Mouse (Mus musculus) thymus, adult 2 months (tissue): ENCODE results near the gene Harbi1. TPM values are rescaled to one million over a fixed set of nuclear protein-coding genes. Genes with fewer than 3 reads are reported as not detected.

Source experiments
- DNase-seq: peaks from one replicate; pipeline ENCODE4 v3.0.0; 2021
- H3K27ac ChIP-seq: fragments of 200-500 bp; 2 replicates; pipeline ENCODE4 v1.5.1; 2012; ENCODE audit warnings: low read length, control low read depth; ENCODE audit not compliant: control insufficient read depth, insufficient read depth
- H3K27me3 ChIP-seq: fragments of 200-500 bp; 2 replicates; pipeline ENCODE4 v1.6.1; 2012; ENCODE audit warnings: mild to moderate bottlenecking, low read length, moderate library complexity, mixed read lengths; ENCODE audit not compliant: control insufficient read depth, insufficient read depth
- H3K36me3 ChIP-seq: fragments of 200-500 bp; 2 replicates; pipeline ENCODE4 v1.6.1; 2012; ENCODE audit warnings: mild to moderate bottlenecking, low read length, moderate library complexity; ENCODE audit not compliant: control insufficient read depth, insufficient read depth
- H3K4me1 ChIP-seq: fragments of 200-500 bp; replicated peaks from 2 replicates; pipeline ENCODE4 v1.6.1; 2012; ENCODE audit warnings: low read length; ENCODE audit not compliant: control insufficient read depth, insufficient read depth
- H3K4me3 ChIP-seq: fragments of 200-500 bp; 2 replicates; pipeline ENCODE4 v1.5.1; 2012; ENCODE audit warnings: mild to moderate bottlenecking, low read length, control low read depth, moderate library complexity; ENCODE audit not compliant: control insufficient read depth, insufficient read depth
- CTCF ChIP-seq: fragments of 200-500 bp; IDR thresholded peaks from 2 replicates; pipeline ENCODE4 v1.5.1; 2012; ENCODE audit warnings: mild to moderate bottlenecking, control low read depth, low read length, moderate library complexity, borderline replicate concordance; ENCODE audit not compliant: control insufficient read depth, poor library complexity, insufficient read depth; ENCODE audit errors: extremely low read depth
- POLR2A ChIP-seq: fragments of 200-500 bp; IDR thresholded peaks from 2 replicates; pipeline ENCODE4 v1.6.1; 2012; ENCODE audit warnings: mild to moderate bottlenecking, low read length, control low read depth, moderate library complexity; ENCODE audit not compliant: control insufficient read depth, poor library complexity, insufficient read depth; ENCODE audit errors: extremely low read depth
- WGBS: fragments of 180-500 bp; shearing (Covaris S2); methylation state at CpG from one replicate; pipeline ENCODE4 v1.1.7; 2018; 5-methylcytosine and 5-hydroxymethylcytosine counted together
- polyA plus RNA-seq: library from polyadenylated mRNA; depleted of rRNA; stranded (reverse); fragments of >200 nt; gene quantifications from 2 replicates; pipeline ENCODE4 v1.2.3, GENCODE M21; 2012

Gene Harbi1
- polyA plus RNA-seq, 1 experiment, result 4.4 TPM

- H3K27me3 ChIP-seq, result no peaks in the 10 kb centered on the region
- 78% methylated on average over 3 of the region's 3 CpGs for WGBS
- H3K4me3 ChIP-seq, result no peak overlapping the region
- H3K36me3 ChIP-seq, result no peaks in the 10 kb centered on the region
- TF ChIP-seq CTCF (no peak), POLR2A (no peak)
- DNase-seq, result no peak
- H3K27ac ChIP-seq, result no peak overlapping the region
- H3K4me1 ChIP-seq, result no peaks in the 10 kb centered on the region
Observed at GRCm38 (mm10) chr2:91727011-91727410, 16.4 kb downstream of the Harbi1 start.

- no peak overlapping the region for H3K4me3 ChIP-seq
- H3K27ac ChIP-seq, result no peak overlapping the region
- WGBS, result 30% methylated on average over 4 of the region's 4 CpGs
- H3K4me1 ChIP-seq, result no peaks in the 10 kb centered on the region
- no peak for DNase-seq
- H3K36me3 ChIP-seq, result no peaks in the 10 kb centered on the region
- H3K27me3 ChIP-seq, result no peaks in the 10 kb centered on the region
- TF ChIP-seq POLR2A (no peak), CTCF (no peak)
Observed at GRCm38 (mm10) chr2:91729571-91729970, 18.9 kb downstream of the Harbi1 start.

GRCm38 (mm10) chr2:91729971-91730821, 19.5 kb downstream of the Harbi1 start, which contains the start of gene Ambra1:
Gene Ambra1 (plus strand): TSS chr2:91730134.
- Histone ChIP-seq H3K27ac (peak within 1 kb of the TSS; percentile 64), H3K27me3 (no peaks in the 10 kb centered on the region), H3K36me3 (no peaks in the 10 kb centered on the region), H3K4me1 (no peaks in the 10 kb centered on the region), H3K4me3 (peak within 1 kb of the TSS; percentile 84)
- peak; percentile 34; the same call in 1 of the 2 replicates for TF ChIP-seq POLR2A
- TF ChIP-seq CTCF, result 0 out of 2 replicates have a peak, but pooled peaks have one; percentile 26
- peak; percentile 87 for DNase-seq
- WGBS, result under 1% methylated on average over 68 of the region's 68 CpGs

GRCm38 (mm10) chr2:91735221-91735620, 24.6 kb downstream of the Harbi1 start:
- Histone ChIP-seq H3K4me3 (no peak overlapping the region), H3K27ac (no peak overlapping the region), H3K4me1 (no peaks in the 10 kb centered on the region), H3K36me3 (no peaks in the 10 kb centered on the region), H3K27me3 (no peaks in the 10 kb centered on the region)
- no peak for DNase-seq
- whole genome bisulfite sequencing, result 98% methylated on average over 5 of the region's 5 CpGs
- TF ChIP-seq CTCF, result no peak
- TF ChIP-seq POLR2A, result no peak

- TF ChIP-seq CTCF (no peak), POLR2A (no peak)
- H3K27me3 ChIP-seq, result no peaks in the 10 kb centered on the region
- no peaks in the 10 kb centered on the region for H3K4me1 ChIP-seq
- H3K4me3 ChIP-seq, result no peak overlapping the region
- no peak overlapping the region for H3K27ac ChIP-seq
- H3K36me3 ChIP-seq, result no peaks in the 10 kb centered on the region
- no peak for DNase-seq
- 97% methylated on average over 1 of the region's 1 CpGs for WGBS
Observed at GRCm38 (mm10) chr2:91739586-91739985, 28.9 kb downstream of the Harbi1 start.

- H3K36me3 ChIP-seq, result no peaks in the 10 kb centered on the region
- no peaks in the 10 kb centered on the region for H3K27me3 ChIP-seq
- no peaks in the 10 kb centered on the region for H3K4me1 ChIP-seq
- 97% methylated on average over 5 of the region's 5 CpGs for WGBS
- H3K27ac ChIP-seq, result no peak overlapping the region
- no peak overlapping the region for H3K4me3 ChIP-seq
- no peak for DNase-seq
- TF ChIP-seq POLR2A (no peak), CTCF (no peak)
Observed at GRCm38 (mm10) chr2:91744686-91745085, 34.0 kb downstream of the Harbi1 start.
